Mouse (Mus musculus): ENCODE measurements at regions not wholly inside any gene's neighbourhood (a gene's known extent, or its start where the extent isn't known, plus 50 kb on each side); places are given as distances from the start of the nearest gene placed in this dataset.

DNA sequence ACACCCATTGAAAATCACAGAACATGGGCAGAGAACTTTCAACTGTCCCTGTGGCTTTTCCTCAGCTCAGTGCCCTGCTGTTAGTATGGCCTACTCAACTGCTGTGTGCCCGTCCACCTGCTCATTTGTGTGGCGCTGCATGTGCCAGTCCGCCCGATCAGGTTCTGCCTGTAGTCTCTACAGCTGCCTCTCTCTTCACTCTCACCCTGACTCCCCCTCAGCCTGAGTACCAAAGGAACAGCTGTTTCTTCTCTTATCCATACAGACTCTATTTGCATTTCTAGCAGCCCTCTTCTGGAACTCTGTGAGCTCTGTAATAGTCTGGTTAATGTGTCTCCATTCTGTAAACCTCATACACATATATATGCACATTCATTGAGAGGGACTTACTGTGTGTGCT is 329.1 kb upstream of the Spred2 start:
- no peak for DNase-seq (ENCODE audit: low spot score)

- no peak for DNase-seq (ENCODE audit: low spot score)
Observed at GRCm38 (mm10) chr11:19596336-19596735, 327.8 kb upstream of the Spred2 start.

GRCm38 (mm10) chr11:19599433-19599832 is 324.7 kb upstream of the Spred2 start:
- no peak for DNase-seq (ENCODE audit: low spot score)

DNA sequence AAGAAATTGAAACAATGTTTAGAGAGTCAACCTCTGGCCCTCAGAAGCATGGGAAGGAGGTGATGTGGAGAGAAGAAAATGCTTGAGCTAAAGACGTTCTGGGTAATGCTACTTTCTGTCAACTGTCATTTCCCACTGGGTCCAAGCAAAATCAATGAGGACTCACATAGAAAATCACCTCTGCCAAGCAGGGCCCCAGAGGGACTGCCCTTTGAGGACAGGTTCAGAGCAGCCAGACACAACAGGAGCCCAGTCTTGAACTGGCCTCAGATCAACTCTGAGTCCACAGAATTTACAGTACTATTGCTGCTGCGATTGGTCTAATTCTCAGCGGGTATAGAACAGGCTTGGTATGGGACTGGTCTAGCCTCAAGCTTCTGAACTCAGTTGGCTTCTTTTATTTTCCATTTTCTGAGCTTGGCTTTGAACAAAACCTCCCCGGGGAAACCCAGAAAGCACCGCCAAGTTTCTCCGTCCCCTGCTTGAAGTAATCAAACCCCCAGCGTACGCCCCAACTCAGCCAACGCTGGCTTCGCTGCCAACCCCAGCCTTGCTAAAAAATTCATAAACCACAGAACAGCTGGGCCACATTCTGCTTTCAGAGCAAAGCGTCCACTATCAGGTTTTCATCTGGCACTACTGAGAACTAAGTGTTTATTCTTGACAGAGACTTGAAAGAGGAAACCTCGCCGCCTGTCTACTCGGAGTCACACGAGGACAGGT is 322.8 kb upstream of the Spred2 start:
- DNase-seq (ENCODE audit: low spot score), result peak; percentile 4

GRCm38 (mm10) chr11:19602496-19602895 is 321.7 kb upstream of the Spred2 start:
- no peak for DNase-seq (ENCODE audit: low spot score)

- no peak for DNase-seq (ENCODE audit: low spot score)
Observed at GRCm38 (mm10) chr11:19605602-19606001, 318.6 kb upstream of the Spred2 start.

DNA sequence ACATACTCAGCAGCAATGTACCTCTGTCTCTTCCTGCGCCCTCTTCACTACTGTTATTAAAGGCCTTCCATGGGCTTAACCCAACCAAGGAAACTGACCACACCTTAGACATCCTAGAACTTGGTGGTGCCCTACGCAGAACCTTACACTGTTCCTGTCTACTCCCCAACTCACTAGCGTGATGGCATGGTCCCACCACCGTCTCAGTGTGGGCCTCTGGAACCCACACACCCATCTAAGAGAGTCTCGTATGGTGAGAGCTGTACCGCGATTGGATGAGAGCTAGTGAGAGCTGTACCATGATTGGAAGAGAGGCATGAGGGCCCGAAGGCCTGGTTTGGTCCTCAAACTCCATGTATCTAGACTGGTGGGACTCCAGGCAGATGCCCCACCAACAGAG is 317.2 kb upstream of the Spred2 start:
- no peak for DNase-seq (ENCODE audit: low spot score)

GRCm38 (mm10) chr11:19607941-19608340 is 316.2 kb upstream of the Spred2 start:
- no peak for DNase-seq (ENCODE audit: low spot score)

GRCm38 (mm10) chr11:19608523-19608922 is 315.7 kb upstream of the Spred2 start:
- DNase-seq (ENCODE audit: low spot score), result no peak

- DNase-seq (ENCODE audit: low spot score), result no peak
Observed at GRCm38 (mm10) chr11:19610559-19610958, 313.6 kb upstream of the Spred2 start.

DNA sequence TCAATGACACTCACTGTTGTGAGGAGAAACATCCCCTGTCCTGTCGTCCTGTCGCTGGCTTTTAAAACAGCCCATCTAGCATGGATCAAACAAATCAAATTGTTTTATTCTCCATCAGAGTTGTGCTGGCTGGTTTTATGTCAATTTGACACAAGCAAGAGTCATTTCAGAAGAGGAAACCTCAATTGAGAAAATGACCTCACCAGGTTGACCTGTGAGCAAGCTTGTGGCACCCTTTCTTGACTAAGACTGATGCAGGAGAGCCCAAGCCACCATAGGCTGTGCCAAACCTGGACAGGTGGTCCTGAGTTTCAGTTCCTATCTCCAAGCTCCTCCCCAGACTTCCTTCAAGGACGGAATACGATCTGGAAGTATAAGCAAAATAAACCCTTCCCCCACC is 313.0 kb upstream of the Spred2 start:
- DNase-seq (ENCODE audit: low spot score), result no peak

DNA sequence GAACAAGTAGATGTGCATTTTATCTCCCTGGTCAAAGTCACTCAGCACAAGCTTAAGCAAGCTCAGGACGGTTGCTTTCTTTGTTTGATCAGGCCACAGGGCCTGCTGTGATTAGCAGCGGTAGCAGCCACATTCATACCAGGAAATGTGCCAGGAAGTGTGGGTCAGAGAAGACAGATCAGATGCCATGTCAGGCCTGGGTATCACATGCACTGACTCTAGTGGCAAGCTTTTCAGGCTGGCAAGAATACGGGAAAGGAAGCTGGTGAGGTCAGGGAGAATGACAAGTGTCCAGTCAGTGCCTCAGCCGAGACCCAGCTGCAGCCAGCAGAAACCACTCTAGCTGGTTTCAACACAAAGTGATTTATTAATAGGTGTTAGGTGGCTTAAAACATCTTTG is 307.7 kb upstream of the Spred2 start:
- no peak for DNase-seq (ENCODE audit: low spot score)

GRCm38 (mm10) chr11:19619494-19619893 is 304.7 kb upstream of the Spred2 start:
- DNase-seq (ENCODE audit: low spot score), result no peak

GRCm38 (mm10) chr11:19631055-19631695 is 293.0 kb upstream of the Spred2 start:
- DNase-seq (ENCODE audit: low spot score), result no peak

DNA sequence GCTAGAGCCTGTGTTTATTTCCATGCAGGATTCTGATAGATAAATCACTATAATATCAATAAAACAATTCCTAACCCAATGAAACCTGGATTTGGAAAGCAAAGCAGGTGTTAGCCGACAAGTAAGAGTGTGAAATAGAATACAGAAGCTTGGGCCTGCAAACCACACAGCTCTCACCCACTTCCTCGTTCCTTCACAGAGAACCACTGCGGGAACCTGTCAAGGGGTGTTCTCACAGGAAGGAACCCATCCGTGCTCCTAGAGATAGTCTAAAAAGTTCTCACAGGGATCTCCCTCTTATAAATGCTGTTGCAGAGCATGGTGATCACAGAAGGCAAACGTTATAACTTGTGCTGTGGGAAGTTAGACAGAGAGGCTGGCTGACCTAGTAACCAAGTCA is 291.7 kb upstream of the Spred2 start:
- DNase-seq (ENCODE audit: low spot score), result no peak

DNA sequence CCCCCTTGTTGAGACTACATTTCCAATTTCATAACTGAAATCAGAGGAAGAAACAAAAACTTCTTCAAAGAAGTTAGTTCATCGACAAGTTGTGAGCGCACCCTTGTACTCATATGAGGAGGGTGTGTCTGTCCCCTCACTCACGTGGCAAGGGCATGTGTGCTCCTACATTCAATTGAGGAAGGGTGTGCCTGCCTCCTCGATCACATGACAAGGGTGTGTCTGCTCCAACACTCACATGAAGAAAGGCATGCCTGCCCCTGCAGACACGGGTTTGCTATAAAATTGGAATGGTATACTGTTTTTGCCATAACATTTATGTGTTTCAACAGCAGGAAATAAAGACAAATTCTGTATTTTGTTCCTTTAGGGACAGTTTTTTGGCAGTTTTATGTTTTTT is 290.6 kb upstream of the Spred2 start:
- no peak for DNase-seq (ENCODE audit: low spot score)

DNA sequence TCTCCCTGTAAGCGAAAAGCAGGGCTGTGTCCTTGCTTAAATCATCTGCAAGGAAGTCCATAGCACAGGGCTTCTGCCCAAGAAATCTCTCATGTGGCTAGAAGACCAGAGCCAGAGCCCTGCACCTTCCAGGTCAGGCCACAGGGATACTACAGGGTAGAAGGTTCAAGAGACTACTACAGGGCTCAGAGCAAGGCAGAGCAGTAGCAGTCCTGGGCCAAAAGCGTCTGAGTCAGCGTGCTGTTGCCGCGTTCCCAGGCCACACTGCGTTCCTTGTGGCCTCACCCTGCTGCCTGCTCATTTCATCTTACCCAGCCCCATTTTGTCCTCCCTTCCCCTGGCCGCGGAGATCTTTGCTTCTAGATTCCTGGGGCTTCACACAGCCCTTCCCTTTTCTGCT is 283.0 kb upstream of the Spred2 start:
- DNase-seq (ENCODE audit: low spot score), result peak; percentile 18

GRCm38 (mm10) chr11:19644116-19644795 is 279.9 kb upstream of the Spred2 start:
- no peak for DNase-seq (ENCODE audit: low spot score)

DNA sequence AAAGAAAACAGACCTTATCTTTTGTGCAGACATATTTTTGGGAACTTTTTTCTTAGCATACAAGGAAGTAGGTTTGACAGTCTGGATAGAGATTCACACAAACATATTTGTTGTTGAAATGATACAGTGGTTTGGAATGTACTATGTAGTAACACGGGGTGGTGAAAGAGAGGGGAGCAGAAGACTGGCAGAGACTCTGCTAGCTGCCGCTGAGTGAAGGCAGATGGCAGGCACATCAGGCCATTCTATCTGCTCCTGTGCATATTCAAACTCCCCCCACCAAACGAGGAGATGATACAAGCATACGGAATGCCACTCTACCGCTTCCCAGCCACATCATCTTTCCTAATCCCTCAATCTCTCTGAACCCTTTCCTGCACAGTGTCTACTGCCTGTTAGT is 279.1 kb upstream of the Spred2 start:
- no peak for DNase-seq (ENCODE audit: low spot score)

GRCm38 (mm10) chr11:19651522-19651921 is 272.7 kb upstream of the Spred2 start:
- no peak for DNase-seq (ENCODE audit: low spot score)

GRCm38 (mm10) chr11:19651929-19652328 is 272.2 kb upstream of the Spred2 start:
- DNase-seq (ENCODE audit: low spot score), result no peak

GRCm38 (mm10) chr11:19659511-19659910 is 264.7 kb upstream of the Spred2 start:
- DNase-seq (ENCODE audit: low spot score), result no peak

- no peak for DNase-seq (ENCODE audit: low spot score)
Observed at GRCm38 (mm10) chr11:19666732-19667131, 257.4 kb upstream of the Spred2 start.
